Mouse (Mus musculus) brain, adult 2 months (tissue): ENCODE measurements at regions not wholly inside any gene's neighbourhood (a gene's known extent, or its start where the extent isn't known, plus 50 kb on each side); places are given as distances from the start of the nearest gene placed in this dataset.

Experiments
- DNase-seq: peaks from one replicate; pipeline ENCODE4 v3.0.0; 2011; ENCODE audit warnings: low read depth, low spot score

- DNase-seq = no peak
Measured at GRCm38 (mm10) chr13:94708786-94709185, 79.9 kb upstream of the Tbca start.

DNA sequence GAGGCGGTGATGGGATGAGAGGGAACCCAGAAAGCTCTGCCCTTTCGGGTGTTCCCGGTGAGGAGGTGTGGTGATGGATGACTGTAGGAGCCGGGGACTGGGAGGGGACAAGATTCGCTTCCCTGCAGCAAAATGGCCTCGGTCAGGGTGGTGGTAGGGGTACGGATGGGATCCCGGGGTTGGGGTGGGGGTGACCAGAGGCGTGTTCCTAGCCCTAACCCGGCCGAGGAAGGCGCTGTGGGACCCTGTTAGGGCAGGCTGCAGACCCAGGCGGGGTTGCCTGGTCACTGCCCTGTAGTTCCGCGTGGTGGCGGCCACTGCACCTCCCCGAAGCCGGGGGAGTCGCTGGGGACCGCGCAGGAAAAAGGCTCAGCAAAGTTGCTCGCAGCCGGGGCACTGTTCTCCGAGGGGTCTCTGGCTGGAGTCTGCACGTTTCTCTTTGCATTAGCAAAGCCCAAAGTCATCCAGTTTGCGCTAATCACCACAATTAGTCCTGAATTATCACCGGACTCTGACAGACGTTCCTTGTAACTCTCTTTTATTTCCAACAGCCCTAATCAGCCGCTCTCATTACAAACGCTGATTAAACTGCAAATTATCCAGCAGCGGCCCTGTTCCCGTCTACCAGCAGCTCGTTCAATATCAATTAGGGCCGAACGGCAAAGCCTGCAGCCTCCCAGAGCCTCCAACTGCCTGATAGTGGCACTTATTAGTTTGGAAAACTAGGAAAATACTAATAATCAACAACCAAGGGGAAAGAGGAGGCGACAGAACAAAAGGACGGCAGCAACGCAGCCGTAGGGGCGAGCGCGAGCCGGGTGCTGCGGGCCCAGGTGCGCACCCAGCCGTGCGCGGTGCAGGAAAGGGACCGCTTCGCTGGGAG lies 78.8 kb upstream of the Tbca start:
- DNase-seq = no peak

DNA sequence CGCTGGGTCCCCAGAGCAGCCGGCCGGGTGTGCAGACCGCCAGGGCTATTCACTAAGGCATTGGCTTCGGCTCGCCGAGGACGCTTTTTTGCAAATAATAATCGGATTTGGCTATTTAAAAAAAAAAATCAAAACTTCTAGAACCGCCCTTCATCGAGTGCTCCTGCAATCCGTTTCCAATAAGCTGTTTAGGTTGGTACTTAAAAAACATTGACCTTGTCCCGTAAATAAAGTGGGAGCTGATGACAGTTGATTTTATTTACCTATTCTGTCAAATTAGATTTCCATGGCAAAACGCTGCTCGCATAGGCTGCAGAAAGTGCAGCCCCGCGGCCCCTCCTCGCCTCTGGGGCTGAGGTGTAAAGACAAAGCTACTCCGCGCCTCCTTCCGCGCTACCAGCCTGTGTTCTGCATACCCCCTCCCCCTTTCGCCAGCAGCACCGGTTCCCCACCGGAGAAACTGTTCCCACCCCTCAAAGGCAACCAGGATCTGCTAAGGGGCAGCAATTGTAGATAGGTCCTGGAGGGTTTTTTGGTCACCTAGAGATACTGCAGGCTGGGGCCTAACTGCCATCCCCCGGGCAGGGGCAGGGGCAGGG lies 78.0 kb upstream of the Tbca start:
- no peak for DNase-seq

DNA sequence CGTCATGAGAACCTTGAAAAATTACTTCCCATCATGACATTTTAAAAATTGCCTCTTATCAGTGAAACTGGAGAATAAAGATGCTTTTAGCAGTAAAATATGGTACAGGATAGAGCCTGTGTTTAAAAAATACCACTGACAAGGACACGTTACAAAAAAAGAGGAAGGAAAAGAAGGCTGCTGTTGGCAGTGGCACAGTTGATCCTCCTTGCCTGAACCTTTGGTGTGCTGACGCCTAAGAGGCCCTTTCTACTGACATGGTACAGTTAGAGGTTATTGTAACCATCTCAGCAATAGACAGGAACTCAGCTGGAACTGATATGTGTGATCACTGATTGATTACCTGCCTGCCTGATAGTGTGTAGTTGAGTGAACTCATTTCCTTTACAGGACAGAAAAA lies 75.3 kb upstream of the Tbca start:
- DNase-seq = no peak

GRCm38 (mm10) chr13:94721625-94722024 lies 67.1 kb upstream of the Tbca start:
- DNase-seq = no peak
